Mouse (Mus musculus) layer of hippocampus, postnatal 14 days (tissue): ENCODE measurements around the gene Iapp. TPM values are rescaled to one million over a fixed set of nuclear protein-coding genes. Genes with fewer than 3 reads are reported as not detected.
A peak's percentile ranks its signal among the peaks of the same experiment; 100 is the strongest.
"Not testable (repeated sequence)": the region's sequence is repeated elsewhere in the genome, so short reads cannot be mapped to it uniquely, and the experiment has no call there.

ENCODE experiments used
- DNase-seq, 2 experiments: peaks; one replicate each; pipeline ENCODE4 v3.0.0; 2021 to 2022; ENCODE audit warnings: low spot score in 2 of 2, mixed read lengths in 1 of 2
- long read RNA-seq, 2 experiments: library from polyadenylated mRNA; stranded (forward); transcript quantifications; one replicate each; pipeline ENCODE4 v2.0.0; 2021
- total RNA-seq, 2 experiments: library from RNA; stranded (reverse); gene quantifications; 2 replicates each; pipeline ENCODE4 v1.2.3; 2021

The Iapp gene
- not detected for total RNA-seq
- long read RNA-seq, experiment 1, result 0 reads
- long read RNA-seq, experiment 2, result 0 reads

DNA sequence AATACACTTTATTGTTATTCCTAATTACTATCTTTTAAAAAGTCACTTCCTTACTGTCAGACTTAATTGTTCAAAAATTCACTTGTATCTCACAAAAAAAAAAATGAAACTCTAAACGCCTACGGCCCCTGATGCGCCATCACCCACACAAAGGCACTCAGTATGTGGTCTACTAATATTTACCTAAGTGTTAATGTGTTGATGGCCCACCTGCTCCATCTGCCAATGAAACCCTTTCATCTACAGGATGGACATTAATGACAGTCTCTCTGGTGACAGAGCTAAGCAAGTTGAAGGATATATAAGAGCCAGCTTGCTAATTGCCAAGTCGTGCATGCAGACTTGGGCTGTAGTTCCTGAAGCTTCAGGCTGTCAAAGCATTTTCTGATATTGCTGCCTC lies at the start of gene Iapp:
Gene Iapp, plus strand, starts transcription at position 326 of the 400 bp plus-strand sequence.
- DNase-seq, result no peak

DNA sequence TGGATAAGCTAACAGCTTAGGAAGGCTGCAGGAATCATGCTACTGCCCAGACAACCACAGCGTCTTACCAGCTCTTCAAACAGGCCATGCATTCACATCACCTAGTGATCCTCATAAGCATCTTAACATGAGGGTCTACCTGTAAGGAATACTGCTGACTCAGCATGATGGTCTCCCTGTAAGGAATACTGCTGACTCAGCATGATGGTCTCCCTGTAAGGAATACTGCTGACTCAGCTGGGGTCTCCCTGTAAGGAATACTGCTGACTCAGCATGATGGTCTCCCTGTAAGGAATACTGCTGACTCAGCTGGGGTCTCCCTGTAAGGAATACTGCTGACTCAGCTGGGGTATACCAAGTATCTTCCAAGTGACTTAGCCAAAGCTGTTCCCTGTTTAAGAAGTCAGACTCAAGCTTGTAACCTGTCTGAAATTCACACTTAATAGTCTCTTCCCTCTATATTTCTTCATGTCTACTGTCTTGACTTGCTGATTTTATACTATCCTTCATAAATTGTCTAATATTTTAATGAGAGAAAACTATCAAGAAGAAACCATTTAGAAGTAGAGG lies 47.4 kb upstream of the Iapp start:
- not testable (repeated sequence) for DNase-seq

DNA sequence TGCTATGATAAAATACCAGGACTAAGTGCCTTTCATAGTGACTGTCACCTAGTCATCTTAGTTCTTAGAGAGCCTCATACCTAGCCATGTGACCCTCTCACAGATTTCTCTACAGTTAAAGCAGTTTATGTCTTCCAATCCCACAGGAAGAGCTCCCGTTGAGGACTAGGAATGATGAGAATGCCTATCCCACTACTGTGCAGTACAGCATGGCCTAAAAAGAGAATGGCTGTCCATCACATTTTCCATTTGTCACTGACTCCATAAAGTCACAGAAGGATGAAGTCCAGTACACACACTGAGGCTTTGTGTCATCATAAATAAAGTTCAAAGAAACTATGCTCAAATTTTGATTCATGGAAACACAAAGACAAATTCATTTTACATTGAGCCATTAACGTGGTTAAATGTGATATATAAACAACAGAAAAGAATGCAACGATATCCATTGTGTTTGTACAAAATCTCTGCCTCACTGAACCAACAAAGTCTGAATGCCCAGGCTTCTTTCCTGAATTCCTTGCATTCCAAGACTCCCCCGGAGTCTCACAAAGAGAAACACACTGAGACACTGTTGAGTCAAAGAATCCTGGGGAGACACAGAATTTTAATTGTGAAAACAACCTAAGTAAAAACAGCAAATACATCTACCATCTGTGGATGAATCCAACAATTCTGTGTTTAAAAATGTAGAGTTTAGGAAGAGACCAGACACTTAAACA lies 22.3 kb upstream of the Iapp start:
- DNase-seq, result no peak

GRCm38 (mm10) chr6:142289413-142290118 lies 8.7 kb upstream of the Iapp start:
- peak in 1 of 2 experiments; percentile 1 for DNase-seq

GRCm38 (mm10) chr6:142305076-142305475 lies 6.9 kb downstream of the Iapp start:
- no peak for DNase-seq

- no peak for DNase-seq
These were observed 16.1 kb downstream of the Iapp start for GRCm38 (mm10) chr6:142314285-142314684.

GRCm38 (mm10) chr6:142317106-142317505 lies 18.9 kb downstream of the Iapp start:
- DNase-seq, result no peak

DNA sequence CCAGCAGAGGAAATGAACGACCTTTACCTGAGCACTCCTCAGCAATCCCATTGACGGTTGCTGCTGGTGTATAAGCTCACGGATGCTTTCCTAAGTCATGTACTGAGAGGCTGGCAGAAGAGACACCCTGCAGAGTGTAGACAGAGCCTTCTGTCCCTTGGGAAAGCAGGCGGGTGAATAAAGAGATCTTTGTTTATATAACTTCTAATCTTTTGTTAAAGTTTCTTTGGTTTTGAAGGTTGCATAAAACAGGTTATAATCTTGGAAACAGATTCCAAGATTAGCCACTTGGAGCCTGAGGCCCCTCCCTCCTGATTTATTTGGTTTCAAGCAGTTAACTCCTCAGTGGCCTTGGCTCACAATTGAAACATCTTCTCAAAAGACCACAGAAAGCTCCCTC lies 24.7 kb downstream of the Iapp start, which contains the start of gene Slco1a5:
Gene Slco1a5, minus strand, starts transcription at position 101 of the 400 bp plus-strand sequence.
- DNase-seq, result no peak

DNA sequence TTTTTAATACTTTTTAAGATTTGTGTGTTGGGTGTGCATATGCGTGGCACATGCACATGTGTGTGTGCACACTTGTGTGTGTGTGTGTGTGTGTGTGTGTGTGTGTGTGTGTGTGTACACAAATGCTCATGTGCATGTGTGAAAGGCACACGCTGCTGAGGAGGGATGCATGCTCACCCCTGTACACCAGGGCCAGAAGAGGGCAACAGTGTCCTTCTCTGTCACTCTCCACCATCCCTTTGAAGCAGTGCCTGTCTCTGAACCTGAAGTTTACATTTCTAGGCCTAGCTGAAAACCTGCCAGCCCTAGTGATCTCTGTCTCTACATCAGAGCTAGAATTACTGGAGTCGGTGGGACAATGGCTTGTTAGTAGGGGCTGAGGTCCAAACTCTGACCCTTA lies 28.4 kb downstream of the Iapp start:
- no peak for DNase-seq

DNA sequence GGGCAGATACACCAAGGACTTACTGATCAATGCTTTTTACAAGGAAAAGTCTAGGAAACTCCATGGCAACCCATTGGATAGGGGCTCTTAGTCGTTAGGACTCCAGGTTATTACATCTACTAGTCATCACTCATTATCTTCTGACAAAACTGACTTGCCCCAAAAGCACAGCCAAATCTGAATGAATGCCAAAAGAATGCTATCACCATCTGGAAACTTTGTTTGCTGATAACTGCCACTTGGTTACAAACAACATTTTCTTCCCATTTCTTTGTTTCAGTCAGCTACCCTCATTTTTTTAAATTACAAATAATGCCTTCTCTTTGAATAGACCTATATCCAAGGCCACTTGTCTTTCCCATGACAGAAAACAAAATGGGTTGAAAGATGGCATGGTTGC lies 31.0 kb downstream of the Iapp start:
- DNase-seq, result no peak

DNA sequence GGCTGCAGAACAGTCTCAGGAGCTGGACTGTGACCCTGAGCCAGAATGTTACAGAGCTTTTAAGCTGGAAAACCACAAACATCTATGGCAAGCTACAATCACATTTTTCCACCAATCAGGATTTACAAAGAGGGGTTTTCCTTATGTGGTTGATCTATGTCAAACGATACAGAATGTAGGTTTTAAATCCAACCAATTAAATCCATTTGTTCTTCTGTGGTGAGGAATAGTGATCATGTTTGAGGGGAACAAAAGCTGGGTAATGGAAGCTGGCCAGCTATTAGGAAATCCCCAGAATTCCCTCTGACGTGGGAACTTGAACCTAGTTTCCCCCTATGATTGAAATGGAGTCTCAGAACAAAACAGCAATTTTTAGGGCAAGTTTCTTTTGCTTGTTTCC lies 40.7 kb downstream of the Iapp start:
- no peak for DNase-seq

DNA sequence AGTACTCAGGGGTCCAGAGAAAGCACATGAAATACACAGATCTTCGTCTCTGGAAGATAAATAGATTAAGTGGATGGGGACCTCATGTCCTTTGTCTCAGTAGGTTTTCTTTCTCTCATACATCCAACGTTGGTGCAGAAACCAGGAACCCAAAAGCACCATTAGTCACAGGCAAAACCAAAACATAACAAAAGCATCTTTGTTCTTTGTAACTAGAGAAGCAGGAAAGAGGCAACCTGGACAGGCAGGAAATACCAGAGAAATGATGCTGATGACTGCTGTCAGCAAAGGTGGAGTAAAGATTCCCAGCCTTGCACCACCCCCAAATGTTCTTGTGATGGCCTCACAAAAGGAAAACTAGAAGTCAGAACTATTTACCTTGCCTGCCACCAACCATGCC lies 41.4 kb downstream of the Iapp start:
- no peak for DNase-seq

DNA sequence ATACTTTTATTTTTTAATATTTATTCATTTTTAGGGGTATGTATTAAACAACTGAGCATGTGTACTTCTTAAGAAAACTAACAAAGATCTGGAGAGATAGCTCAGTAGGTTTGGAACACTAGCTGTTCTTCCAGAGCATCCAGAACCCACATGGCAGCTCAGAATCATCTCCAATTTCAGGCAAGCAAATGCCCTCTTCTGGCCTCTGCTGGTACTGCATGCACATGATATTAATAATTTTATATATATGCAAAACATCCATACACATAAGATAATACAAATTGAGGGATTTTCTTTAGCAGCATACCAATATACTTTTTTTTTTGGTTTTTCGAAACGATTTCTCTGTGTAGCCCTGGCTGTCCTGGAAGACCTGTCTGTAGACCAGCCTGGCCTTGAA lies 45.3 kb downstream of the Iapp start:
- peak; percentile 38 to 76 for DNase-seq

GRCm38 (mm10) chr6:142345440-142346038 lies 47.3 kb downstream of the Iapp start, which contains the start of gene Pyroxd1:
Pyroxd1 (plus strand) TSS chr6:142345654.
- DNase-seq, result peak; percentile 91

GRCm38 (mm10) chr6:142346181-142347110 lies 48.2 kb downstream of the Iapp start:
- DNase-seq, result no peak

DNA sequence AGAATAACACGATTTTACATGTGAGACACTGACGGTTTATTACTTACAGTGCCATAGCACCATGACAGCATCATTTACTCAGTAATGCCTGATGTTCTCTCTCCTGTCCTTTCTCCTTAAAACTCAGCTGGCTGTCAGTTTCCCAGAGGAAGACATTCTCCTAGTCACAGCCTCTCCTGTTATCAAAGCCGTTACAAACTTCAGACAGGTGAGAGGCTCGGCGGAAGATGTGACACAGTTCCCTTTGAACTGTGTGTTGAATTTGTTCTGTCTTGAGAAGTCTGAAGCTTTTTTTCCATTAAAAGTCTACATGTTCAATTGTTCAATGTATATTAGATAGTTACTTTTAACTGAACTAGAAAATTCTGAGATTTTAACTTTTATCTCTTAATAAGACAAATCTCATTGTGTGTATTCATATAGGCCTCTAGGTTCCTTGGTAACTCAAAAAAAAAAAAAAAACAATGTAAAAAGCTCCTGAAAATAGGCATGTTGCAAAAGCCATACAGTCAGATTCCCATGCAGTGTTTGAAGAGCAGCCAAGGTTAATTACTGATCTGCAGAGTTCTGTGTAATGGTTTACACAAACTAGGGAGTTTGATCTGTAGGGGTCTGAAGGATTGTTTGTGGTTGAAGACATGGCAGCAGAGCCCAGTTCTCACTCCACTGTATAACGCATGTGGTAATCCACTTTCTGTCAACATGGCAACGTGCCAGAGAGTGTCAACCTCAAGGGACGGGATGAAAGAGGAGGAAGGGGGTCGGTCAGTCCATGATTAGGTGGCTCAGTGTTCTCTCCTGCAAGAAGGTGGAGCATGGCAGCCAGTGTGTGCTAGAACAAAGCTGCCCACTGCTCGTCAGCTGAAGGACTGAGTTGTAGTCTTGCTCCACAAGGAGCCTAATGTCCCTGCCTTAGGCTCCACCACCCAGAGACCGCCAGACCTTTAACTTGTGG lies 49.5 kb downstream of the Iapp start:
- no peak for DNase-seq

DNA sequence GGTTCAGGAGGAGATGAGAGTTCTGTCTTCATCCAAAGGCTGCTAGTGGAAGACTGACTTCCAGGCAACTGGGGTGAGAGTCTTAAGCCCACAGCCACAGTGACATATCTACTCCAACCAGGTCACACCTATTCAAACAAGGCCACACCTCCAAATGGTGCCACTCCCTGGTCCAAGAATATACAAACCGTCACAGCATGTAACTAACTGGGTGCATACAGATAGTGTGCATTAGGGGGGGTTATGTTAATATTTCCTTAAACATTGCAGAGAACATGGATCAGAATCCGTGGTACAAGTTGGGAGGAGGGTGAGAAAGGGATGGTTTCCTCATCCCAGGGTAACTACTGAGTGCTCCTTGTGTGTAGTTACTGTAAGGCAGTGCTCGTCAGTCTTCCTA lies 53.9 kb downstream of the Iapp start:
- not testable (repeated sequence) for DNase-seq
